Mouse (Mus musculus) forebrain, postnatal 0 days (tissue): ENCODE results near the gene Lamp1. TPM values are rescaled to one million over a fixed set of nuclear protein-coding genes. Genes with fewer than 3 reads are reported as not detected.

Experiments used
- ATAC-seq: fragments of 200-750 bp; cut with Nextera tagmentation; 2 replicates; pipeline ENCODE4 v1.8.0; 2017; ENCODE audit warnings: mild to moderate bottlenecking, moderate library complexity
- DNase-seq: peaks from one replicate; pipeline ENCODE4 v3.0.0-alpha.2; 2015
- H3K27ac ChIP-seq: fragments of 300-500 bp; sonication (generic); 2 replicates; pipeline ENCODE4 v1.5.1; 2014; ENCODE audit warnings: low read depth, mild to moderate bottlenecking, antibody characterized with exemption, low read length, moderate library complexity, mixed read lengths
- H3K27me3 ChIP-seq: fragments of 300-500 bp; sonication (generic); 2 replicates; pipeline ENCODE4 v1.6.1; 2014; ENCODE audit warnings: mild to moderate bottlenecking, low read length, mixed read lengths; ENCODE audit not compliant: insufficient read depth
- H3K36me3 ChIP-seq: fragments of 300-500 bp; sonication (generic); 2 replicates; pipeline ENCODE4 v1.6.1; 2014; ENCODE audit warnings: mild to moderate bottlenecking, moderate library complexity; ENCODE audit not compliant: insufficient read depth
- H3K4me1 ChIP-seq: fragments of 300-500 bp; sonication (generic); 2 replicates; pipeline ENCODE4 v1.6.1; 2014; ENCODE audit warnings: antibody characterized with exemption; ENCODE audit not compliant: insufficient read depth
- H3K4me2 ChIP-seq: fragments of 300-500 bp; sonication (generic); 2 replicates; pipeline ENCODE4 v1.6.1; 2014; ENCODE audit warnings: low read depth, mild to moderate bottlenecking, moderate library complexity
- H3K4me3 ChIP-seq: fragments of 300-500 bp; sonication (generic); 2 replicates; pipeline ENCODE4 v1.5.1; 2014; ENCODE audit warnings: low read depth, low read length, mixed read lengths
- H3K9ac ChIP-seq: fragments of 300-500 bp; sonication (generic); 2 replicates; pipeline ENCODE4 v1.6.1; 2014; ENCODE audit warnings: mild to moderate bottlenecking
- H3K9me3 ChIP-seq: fragments of 300-500 bp; sonication (generic); 2 replicates; pipeline ENCODE4 v1.6.1; 2016; ENCODE audit warnings: low read length
- CTCF ChIP-seq: sonication (generic); IDR thresholded peaks from 2 replicates; pipeline ENCODE4 v1.5.1; 2016; ENCODE audit warnings: antibody characterized with exemption, control low read depth, low read depth
- WGBS: fragments of 180-500 bp; shearing (Covaris S2); extraction: QIAGEN DNeasy Blood & Tissue Kit; methylation state at CpG from one replicate; pipeline ENCODE4 v1.1.7; 2014; 5-methylcytosine and 5-hydroxymethylcytosine counted together
- polyA plus RNA-seq: library from polyadenylated mRNA; unstranded; fragments of >200 nt; fragmentation: Nextera tagmentation; extraction: Ambion mirVana; gene quantifications from 2 replicates; pipeline ENCODE4 v1.2.1, GENCODE M21; 2015
- total RNA-seq: library from RNA; depleted of rRNA; stranded (reverse); fragments of >200 nt; gene quantifications from 2 replicates; pipeline ENCODE4 v1.2.3, GENCODE M21; 2014

The Lamp1 gene
- total and polyA plus RNA-seq, 2 experiments from 2014 or later: 295 to 373 TPM

DNA sequence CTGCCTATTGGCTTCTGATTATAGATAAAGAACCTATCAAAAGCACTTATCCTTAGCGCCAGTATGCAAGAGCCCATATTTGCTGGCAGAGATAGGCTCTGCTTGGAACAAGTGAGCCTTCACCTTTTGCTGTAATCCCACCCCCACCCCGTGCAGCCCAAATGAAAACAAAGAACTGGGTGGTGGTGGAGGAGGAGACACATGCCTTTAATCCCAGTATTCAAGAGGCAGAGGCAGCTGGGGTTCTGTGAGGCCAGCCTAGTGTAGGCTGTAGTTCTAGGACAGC lies 22.7 kb downstream of the Lamp1 start:
- H3K36me3 ChIP-seq: peaks cover 26% of the 10 kb centered on the region
- no peak overlapping the region for H3K9ac ChIP-seq
- H3K27ac ChIP-seq: no peak overlapping the region
- DNase-seq (no peak), ATAC-seq (no peak)
- no peaks in the 10 kb centered on the region for H3K9me3 ChIP-seq
- no peak overlapping the region for H3K4me2 ChIP-seq
- no peak for TF ChIP-seq CTCF
- H3K27me3 ChIP-seq: no peaks in the 10 kb centered on the region
- H3K4me1 ChIP-seq: no peaks in the 10 kb centered on the region
- no peak overlapping the region for H3K4me3 ChIP-seq
- 43% methylated on average over 2 of the region's 2 CpGs for WGBS

DNA sequence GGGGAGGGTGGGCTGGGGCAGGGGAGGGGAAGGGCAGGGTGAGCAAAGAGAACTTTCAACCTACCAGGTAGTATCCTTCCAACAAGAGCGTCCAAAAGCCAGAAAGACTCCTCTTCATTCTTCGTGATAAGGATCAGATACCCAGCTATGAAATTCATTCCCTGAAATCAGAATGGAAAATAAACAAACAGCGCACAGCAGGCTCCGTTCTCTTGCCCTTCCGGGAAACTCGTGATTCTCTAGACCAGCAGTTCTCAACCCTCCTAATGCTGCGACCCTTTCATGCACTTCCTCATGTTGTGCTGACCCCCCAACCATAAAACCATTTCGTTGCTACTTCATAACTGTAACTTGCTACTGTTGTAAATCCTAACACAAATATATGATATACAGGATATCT lies 27.9 kb downstream of the Lamp1 start:
- Histone ChIP-seq H3K27ac (no peak overlapping the region), H3K4me3 (no peak overlapping the region), H3K36me3 (peaks cover 5% of the 10 kb centered on the region; the same call in 1 of the 2 replicates), H3K9me3 (no peaks in the 10 kb centered on the region), H3K27me3 (no peaks in the 10 kb centered on the region), H3K9ac (no peak overlapping the region), H3K4me2 (no peak overlapping the region), H3K4me1 (no peaks in the 10 kb centered on the region)
- 88% methylated on average over 8 of the region's 8 CpGs for WGBS
- DNase-seq (no peak), ATAC-seq (no peak)
- TF ChIP-seq CTCF: no peak

- ATAC-seq: no peak
- H3K9me3 ChIP-seq: no peaks in the 10 kb centered on the region
- no peaks in the 10 kb centered on the region for H3K4me1 ChIP-seq
- no peak overlapping the region for H3K9ac ChIP-seq
- WGBS: 82% methylated on average over 9 of the region's 9 CpGs
- TF ChIP-seq CTCF: no peak
- H3K36me3 ChIP-seq: peaks cover 5% of the 10 kb centered on the region; the same call in 1 of the 2 replicates
- no peaks in the 10 kb centered on the region for H3K27me3 ChIP-seq
- DNase-seq: no peak
- no peak overlapping the region for H3K4me3 ChIP-seq
- H3K27ac ChIP-seq: no peak overlapping the region
- H3K4me2 ChIP-seq: no peak overlapping the region
Measured at GRCm38 (mm10) chr8:13187229-13187628, 28.3 kb downstream of the Lamp1 start.

DNA sequence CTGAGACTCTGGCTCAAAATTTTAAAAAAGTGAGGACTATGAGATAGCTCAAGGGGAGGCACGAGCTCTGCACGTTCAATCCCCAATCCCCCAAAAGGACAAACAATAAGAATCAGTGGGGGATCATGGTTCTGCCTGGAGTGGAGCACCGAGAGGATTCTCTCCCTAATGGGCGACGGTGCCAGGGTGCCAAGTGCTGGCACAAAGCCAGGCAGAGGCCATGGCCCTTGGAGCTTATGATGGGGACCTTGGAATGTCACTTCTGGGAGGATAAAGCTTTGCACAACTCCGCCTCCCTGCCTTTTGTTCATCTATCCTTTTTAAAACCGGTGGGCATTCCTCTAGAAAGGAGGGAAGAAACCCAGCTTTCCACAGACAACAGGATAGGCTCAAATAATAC lies 28.7 kb downstream of the Lamp1 start:
- ATAC-seq (no peak), DNase-seq (no peak)
- no peak for TF ChIP-seq CTCF
- WGBS: 51% methylated on average over 7 of the region's 7 CpGs
- Histone ChIP-seq H3K9me3 (no peaks in the 10 kb centered on the region), H3K27me3 (no peaks in the 10 kb centered on the region), H3K4me1 (no peaks in the 10 kb centered on the region), H3K27ac (no peak overlapping the region), H3K9ac (no peak overlapping the region), H3K36me3 (peaks cover 5% of the 10 kb centered on the region; the same call in 1 of the 2 replicates), H3K4me2 (no peak overlapping the region), H3K4me3 (no peak overlapping the region)

DNA sequence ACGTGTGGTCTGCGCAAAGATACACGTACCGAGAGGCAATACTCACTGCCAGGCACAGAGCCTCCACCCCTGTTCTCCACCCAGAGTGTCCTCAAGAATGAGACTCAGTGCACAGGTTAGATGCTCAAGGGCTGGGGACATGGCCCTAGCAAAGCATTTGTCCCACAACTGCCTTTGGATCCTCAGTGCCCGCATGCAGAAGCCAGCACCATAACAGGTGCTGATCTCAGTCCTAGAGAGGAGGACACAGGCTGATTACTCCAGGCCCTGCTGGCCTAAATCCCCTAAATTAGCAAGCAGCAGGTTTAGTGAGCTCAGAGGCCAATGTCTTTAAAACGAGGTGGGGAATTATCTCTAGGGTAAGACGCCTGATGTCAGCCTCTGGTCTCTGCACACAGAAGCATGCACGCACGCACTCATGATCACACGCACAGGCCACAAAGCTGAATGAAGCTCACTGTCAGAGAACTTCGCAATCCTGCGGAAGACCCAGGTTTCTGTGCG lies 29.1 kb downstream of the Lamp1 start:
- TF ChIP-seq CTCF: no peak
- peaks cover 5% of the 10 kb centered on the region; the same call in 1 of the 2 replicates for H3K36me3 ChIP-seq
- no peak overlapping the region for H3K4me2 ChIP-seq
- H3K9me3 ChIP-seq: no peaks in the 10 kb centered on the region
- no peaks in the 10 kb centered on the region for H3K4me1 ChIP-seq
- no peak for ATAC-seq
- no peak for DNase-seq
- H3K4me3 ChIP-seq: no peak overlapping the region
- no peak overlapping the region for H3K9ac ChIP-seq
- no peaks in the 10 kb centered on the region for H3K27me3 ChIP-seq
- H3K27ac ChIP-seq: no peak overlapping the region
- 81% methylated on average over 13 of the region's 13 CpGs for WGBS

DNA sequence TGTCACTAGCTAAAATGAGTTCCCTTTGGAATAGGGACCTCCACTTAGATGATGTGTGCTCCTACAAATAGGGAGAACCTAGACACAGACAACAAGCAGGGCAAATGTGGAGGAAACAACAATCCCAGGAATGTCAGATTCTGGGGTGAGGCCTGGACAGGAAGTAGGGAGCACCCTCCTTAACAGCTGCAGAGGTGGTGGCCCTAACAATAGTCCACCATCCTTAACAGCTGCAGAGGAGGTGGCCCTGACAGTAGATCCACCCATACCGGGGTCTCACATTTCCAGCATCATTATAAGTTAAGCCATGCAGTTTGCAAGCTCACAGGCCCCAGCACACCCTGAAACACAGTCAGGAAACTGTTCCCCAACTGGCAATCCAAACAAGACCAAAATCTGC lies 29.9 kb downstream of the Lamp1 start:
- no peak for TF ChIP-seq CTCF
- DNase-seq (no peak), ATAC-seq (no peak)
- peaks cover 5% of the 10 kb centered on the region; the same call in 1 of the 2 replicates for H3K36me3 ChIP-seq
- no peak overlapping the region for H3K27ac ChIP-seq
- no peaks in the 10 kb centered on the region for H3K9me3 ChIP-seq
- no peak overlapping the region for H3K4me2 ChIP-seq
- H3K4me3 ChIP-seq: no peak overlapping the region
- WGBS: 85% methylated on average over 1 of the region's 1 CpGs
- no peaks in the 10 kb centered on the region for H3K4me1 ChIP-seq
- H3K27me3 ChIP-seq: no peaks in the 10 kb centered on the region
- no peak overlapping the region for H3K9ac ChIP-seq

GRCm38 (mm10) chr8:13190235-13190634 lies 31.3 kb downstream of the Lamp1 start:
- TF ChIP-seq CTCF: no peak
- no peak for ATAC-seq
- H3K27ac ChIP-seq: no peak overlapping the region
- H3K4me2 ChIP-seq: no peak overlapping the region
- H3K4me3 ChIP-seq: no peak overlapping the region
- peaks cover under 1% of the 10 kb centered on the region; the same call in 1 of the 2 replicates for H3K36me3 ChIP-seq
- no peak overlapping the region for H3K9ac ChIP-seq
- H3K27me3 ChIP-seq: no peaks in the 10 kb centered on the region
- no peaks in the 10 kb centered on the region for H3K4me1 ChIP-seq
- 95% methylated on average over 8 of the region's 8 CpGs for WGBS
- DNase-seq: no peak
- no peaks in the 10 kb centered on the region for H3K9me3 ChIP-seq
